Mouse (Mus musculus): ENCODE results near the gene Ttc14.

DNA sequence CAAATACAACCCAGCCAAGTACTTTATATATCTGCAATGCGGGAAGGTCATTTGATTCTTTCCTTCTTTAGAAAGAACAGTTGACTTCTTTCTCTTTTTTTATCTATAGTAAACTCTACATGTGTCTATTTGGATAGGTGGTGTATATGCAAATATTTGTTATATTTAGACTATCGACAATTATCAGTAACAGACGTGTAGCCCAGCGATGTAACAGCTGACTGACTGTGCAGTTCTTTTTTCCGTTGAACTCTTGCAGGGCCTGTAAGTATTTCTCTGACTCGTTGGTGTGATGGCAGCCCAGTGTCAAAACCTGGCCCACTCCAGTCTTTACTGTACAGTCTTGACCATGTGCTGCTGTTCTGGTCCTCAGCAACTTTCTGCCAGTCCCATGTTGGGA lies 47.0 kb downstream of the Ttc14 start:
- TF ChIP-seq CTCF (IDR thresholded peaks at IDR 0.05; ENCODE audit: insufficient read depth, low read length) (no peak), POLR2A (IDR thresholded peaks at IDR 0.05; ENCODE audit: borderline replicate concordance, extremely low read depth, low read depth, low read length) (no peak)

All from lung, adult 2 months (tissue).